Mouse (Mus musculus): ENCODE results near the gene Foxd1. TPM values are rescaled to one million over a fixed set of nuclear protein-coding genes. Genes with fewer than 3 reads are reported as not detected.

Gene Foxd1
- total and polyA plus RNA-seq, 3 experiments = 0.05 to 0.06 TPM; not detected in 1

DNA sequence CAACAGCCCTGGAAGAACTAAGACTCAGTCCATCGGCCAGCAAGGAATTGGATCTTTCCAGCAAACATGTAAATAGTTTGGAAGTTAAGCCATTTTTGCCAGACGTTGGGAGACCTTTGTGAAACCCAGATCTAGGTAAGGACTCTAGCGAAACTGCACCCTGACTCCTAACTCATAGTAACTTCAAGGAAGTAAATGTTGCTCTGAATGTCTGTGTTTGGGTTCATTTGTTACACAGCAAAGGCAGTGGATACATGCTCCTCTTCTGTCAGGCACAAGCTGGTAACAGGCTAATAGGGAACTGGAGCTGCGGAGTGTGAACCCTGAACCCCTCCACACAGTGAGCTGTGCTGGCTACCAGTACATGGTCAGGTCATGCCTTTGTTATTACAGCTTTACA, 28.7 kb downstream of the Foxd1 start:
- H3K4me1 ChIP-seq (ENCODE audit: control insufficient read depth, insufficient read depth, low read length) = no peaks in the 10 kb centered on the region
- TF ChIP-seq EP300 (IDR thresholded peaks at IDR 0.05; ENCODE audit: insufficient read depth, low read depth, low read length) = no peak
- no peak overlapping the region for H3K27ac ChIP-seq
- DNase-seq = no peak
- no peak overlapping the region for H3K4me3 ChIP-seq
- H3K27me3 ChIP-seq (ENCODE audit: control insufficient read depth, insufficient read depth, low read length) = peaks cover 3% of the 10 kb centered on the region
- no peaks in the 10 kb centered on the region for H3K79me2 ChIP-seq (replicated peaks; ENCODE audit: control insufficient read depth, insufficient read depth, low read length)
- H3K36me3 ChIP-seq (ENCODE audit: control insufficient read depth, insufficient read depth, low read length) = no peaks in the 10 kb centered on the region
- no peak overlapping the region for H3K9ac ChIP-seq (ENCODE audit: low read depth, low read length)
- intact Hi-C loops (cut with DNase I) = no loop called here
- 78% methylated on average over 4 of the region's 4 CpGs for WGBS

DNA sequence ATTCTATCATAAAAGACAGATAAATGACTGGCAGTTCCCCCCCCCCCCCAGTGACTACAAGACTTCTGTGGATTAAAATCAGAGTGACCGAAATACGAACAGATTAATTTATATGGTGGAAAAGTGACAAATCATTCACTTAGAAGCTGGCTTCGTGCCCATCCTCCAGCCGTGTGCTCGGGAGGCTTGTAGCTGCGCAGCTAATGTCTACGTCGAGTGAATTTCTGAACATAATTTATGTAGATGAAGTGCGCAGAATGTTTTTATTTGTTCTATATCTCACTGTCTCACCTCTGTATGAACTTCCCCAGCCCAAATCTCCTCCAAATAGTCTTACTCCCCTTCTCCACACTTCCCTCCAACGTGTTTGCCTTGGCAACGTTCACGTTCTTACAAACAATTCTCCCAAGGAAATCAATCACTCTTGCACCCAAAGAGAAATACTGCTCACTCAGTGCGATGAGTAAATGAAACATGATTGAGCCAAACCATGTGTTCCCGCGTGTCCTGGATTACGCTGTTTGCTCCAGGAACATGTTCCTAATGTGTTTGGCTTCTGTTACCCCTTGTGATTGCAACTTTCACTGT, 30.0 kb downstream of the Foxd1 start:
- H3K4me1 ChIP-seq (ENCODE audit: control insufficient read depth, insufficient read depth, low read length) = no peaks in the 10 kb centered on the region
- H3K27me3 ChIP-seq (ENCODE audit: control insufficient read depth, insufficient read depth, low read length) = peaks cover 5% of the 10 kb centered on the region
- no peaks in the 10 kb centered on the region for H3K36me3 ChIP-seq (ENCODE audit: control insufficient read depth, insufficient read depth, low read length)
- no peak for TF ChIP-seq CTCF (IDR thresholded peaks at IDR 0.05)
- TF ChIP-seq POLR2A (IDR thresholded peaks at IDR 0.05; ENCODE audit: insufficient read depth, low read depth, low read length) = no peak
- no peak for TF ChIP-seq EP300 (IDR thresholded peaks at IDR 0.05; ENCODE audit: insufficient read depth, low read depth, low read length)
- no peak overlapping the region for H3K4me3 ChIP-seq
- DNase-seq = no peak
- no peaks in the 10 kb centered on the region for H3K79me2 ChIP-seq (replicated peaks; ENCODE audit: control insufficient read depth, insufficient read depth, low read length)
- WGBS = 59% methylated on average over 16 of the region's 16 CpGs
- H3K27ac ChIP-seq = no peak overlapping the region
- intact Hi-C loops (cut with DNase I) = no loop called here
- H3K9ac ChIP-seq (ENCODE audit: low read depth, low read length) = no peak overlapping the region

DNA sequence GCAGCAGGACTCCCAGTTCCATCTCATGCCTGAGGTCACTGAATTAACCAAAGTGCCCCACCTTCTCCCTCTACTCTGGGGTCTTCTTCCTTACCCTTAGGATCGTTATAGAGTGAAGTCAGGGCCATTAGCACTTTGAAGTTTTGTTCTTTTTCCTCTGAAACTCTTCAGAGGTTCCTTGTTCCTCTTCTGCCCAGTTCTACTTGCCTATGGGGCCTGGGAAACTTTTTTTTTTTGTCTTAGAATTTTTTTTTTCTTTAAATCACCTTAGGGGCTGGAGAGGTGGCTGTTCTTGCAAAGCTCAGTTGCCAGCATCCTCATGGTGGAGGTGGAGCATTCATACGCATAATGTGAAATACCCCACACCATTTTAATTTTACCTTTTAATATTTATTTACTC, 31.8 kb downstream of the Foxd1 start:
- no peak for DNase-seq
- Histone ChIP-seq H3K27ac (no peak overlapping the region), H3K4me1 (ENCODE audit: control insufficient read depth, insufficient read depth, low read length) (no peaks in the 10 kb centered on the region), H3K79me2 (replicated peaks; ENCODE audit: control insufficient read depth, insufficient read depth, low read length) (no peaks in the 10 kb centered on the region), H3K9ac (ENCODE audit: low read depth, low read length) (no peak overlapping the region), H3K4me3 (no peak overlapping the region), H3K27me3 (ENCODE audit: control insufficient read depth, insufficient read depth, low read length) (peaks cover 13% of the 10 kb centered on the region), H3K36me3 (ENCODE audit: control insufficient read depth, insufficient read depth, low read length) (no peaks in the 10 kb centered on the region)
- intact Hi-C loops (cut with DNase I) = no loop called here
- no peak for TF ChIP-seq EP300 (IDR thresholded peaks at IDR 0.05; ENCODE audit: insufficient read depth, low read depth, low read length)
- no peak for TF ChIP-seq POLR2A (IDR thresholded peaks at IDR 0.05; ENCODE audit: insufficient read depth, low read depth, low read length)
- no peak for TF ChIP-seq CTCF (IDR thresholded peaks at IDR 0.05)
- WGBS = 63% methylated on average over 2 of the region's 2 CpGs

DNA sequence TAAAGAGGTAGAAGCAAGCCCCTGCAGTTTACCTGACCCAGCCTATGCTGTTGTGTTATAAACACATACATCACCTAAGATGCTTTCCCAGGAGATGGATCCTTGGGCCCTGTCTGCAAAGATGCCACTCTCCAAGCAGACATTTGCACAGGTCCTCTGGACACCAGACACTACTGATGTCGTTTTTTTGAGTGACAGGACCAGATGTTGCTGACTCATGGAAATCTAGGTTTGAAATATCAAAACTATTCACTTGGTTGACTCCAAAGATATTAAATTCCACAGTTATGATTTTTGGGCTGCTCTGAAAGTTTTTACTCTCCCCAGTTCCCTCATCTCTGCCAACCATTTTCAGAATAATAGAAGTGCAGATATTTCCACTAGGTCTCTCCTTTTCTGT, 35.0 kb downstream of the Foxd1 start:
- TF ChIP-seq CTCF (IDR thresholded peaks at IDR 0.05) = no peak
- no peak for TF ChIP-seq POLR2A (IDR thresholded peaks at IDR 0.05; ENCODE audit: insufficient read depth, low read depth, low read length)
- no peak for TF ChIP-seq EP300 (IDR thresholded peaks at IDR 0.05; ENCODE audit: insufficient read depth, low read depth, low read length)
- peaks cover 19% of the 10 kb centered on the region for H3K27me3 ChIP-seq (ENCODE audit: control insufficient read depth, insufficient read depth, low read length)
- H3K4me3 ChIP-seq = no peak overlapping the region
- WGBS = 61% methylated on average over 1 of the region's 1 CpGs
- no peaks in the 10 kb centered on the region for H3K79me2 ChIP-seq (replicated peaks; ENCODE audit: control insufficient read depth, insufficient read depth, low read length)
- no peak for DNase-seq
- H3K4me1 ChIP-seq (ENCODE audit: control insufficient read depth, insufficient read depth, low read length) = no peaks in the 10 kb centered on the region
- intact Hi-C loops (cut with DNase I) = no loop called here
- no peak overlapping the region for H3K27ac ChIP-seq
- no peak overlapping the region for H3K9ac ChIP-seq (ENCODE audit: low read depth, low read length)
- no peaks in the 10 kb centered on the region for H3K36me3 ChIP-seq (ENCODE audit: control insufficient read depth, insufficient read depth, low read length)

DNA sequence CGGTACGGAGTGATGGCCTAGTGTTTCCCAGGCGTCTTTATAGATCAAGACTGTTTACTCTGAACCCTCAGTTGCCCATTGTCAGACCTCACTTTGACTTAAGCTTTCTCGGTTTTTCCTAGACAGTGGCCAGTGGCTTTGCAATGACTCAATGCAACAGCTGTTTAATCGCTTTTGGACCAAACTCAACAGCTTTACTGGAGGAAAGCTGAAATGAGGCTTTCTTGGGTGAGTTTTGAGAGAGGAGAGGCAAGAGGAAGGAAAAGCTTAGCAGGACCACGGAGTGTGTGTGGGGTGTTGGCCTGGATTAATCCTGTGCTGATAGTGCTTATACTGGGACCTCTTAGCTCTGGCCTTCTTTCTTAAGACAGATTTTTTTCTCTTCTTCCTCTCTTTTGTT, 36.3 kb downstream of the Foxd1 start:
- 25% methylated on average over 6 of the region's 6 CpGs for WGBS
- Histone ChIP-seq H3K27ac (no peak overlapping the region), H3K4me3 (no peak overlapping the region), H3K9ac (ENCODE audit: low read depth, low read length) (no peak overlapping the region), H3K4me1 (ENCODE audit: control insufficient read depth, insufficient read depth, low read length) (no peaks in the 10 kb centered on the region), H3K27me3 (ENCODE audit: control insufficient read depth, insufficient read depth, low read length) (peaks cover 19% of the 10 kb centered on the region), H3K79me2 (replicated peaks; ENCODE audit: control insufficient read depth, insufficient read depth, low read length) (no peaks in the 10 kb centered on the region), H3K36me3 (ENCODE audit: control insufficient read depth, insufficient read depth, low read length) (no peaks in the 10 kb centered on the region)
- no peak for TF ChIP-seq EP300 (IDR thresholded peaks at IDR 0.05; ENCODE audit: insufficient read depth, low read depth, low read length)
- no peak for TF ChIP-seq CTCF (IDR thresholded peaks at IDR 0.05)
- TF ChIP-seq POLR2A (IDR thresholded peaks at IDR 0.05; ENCODE audit: insufficient read depth, low read depth, low read length) = no peak
- no peak for DNase-seq
- intact Hi-C loops (cut with DNase I) = no loop called here

DNA sequence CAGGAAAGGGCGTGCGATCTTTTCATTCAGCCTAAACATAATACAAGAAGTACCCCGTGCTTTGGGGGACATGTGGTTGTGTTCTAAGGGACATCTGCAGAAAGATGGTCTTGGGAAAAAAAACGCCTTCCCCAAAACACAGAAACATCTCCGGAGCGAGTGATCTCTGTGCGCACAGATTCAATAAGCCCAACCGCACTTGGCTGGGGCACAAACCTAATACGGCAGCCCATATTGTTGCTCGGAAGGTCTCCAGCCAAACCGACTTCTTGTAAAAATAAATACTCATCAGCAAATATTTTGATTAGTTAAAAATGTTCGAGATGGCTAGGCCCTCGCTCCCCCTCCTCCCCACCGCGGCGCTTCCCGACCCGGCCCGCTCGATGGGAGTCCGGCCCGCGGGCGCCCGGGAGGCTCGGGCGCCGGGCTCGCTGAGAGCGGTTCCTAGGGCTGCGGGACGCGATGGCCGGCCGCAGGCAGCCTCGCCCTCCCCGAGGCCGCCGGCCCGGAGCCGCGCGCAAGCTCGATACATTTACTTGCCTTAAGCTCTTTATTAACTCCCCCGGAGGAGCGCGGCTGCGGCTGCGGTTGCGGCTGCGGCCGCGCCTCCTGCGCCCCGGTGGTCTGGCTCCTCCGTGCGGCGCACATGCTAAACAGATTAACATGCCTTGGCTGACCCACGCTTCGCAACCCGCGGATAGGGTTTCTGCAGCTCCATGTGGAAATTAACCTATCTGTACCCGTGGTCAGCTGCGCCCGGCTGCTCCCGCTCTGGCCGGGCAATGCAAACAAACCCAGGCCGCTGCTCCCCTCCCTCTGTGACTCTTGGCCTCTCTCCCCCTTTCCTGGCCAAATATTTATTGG, 37.0 kb downstream of the Foxd1 start:
- TF ChIP-seq POLR2A (IDR thresholded peaks at IDR 0.05; ENCODE audit: insufficient read depth, low read depth, low read length) (no peak), CTCF (IDR thresholded peaks at IDR 0.05) (no peak), EP300 (IDR thresholded peaks at IDR 0.05; ENCODE audit: insufficient read depth, low read depth, low read length) (no peak)
- H3K4me3 ChIP-seq = peak overlapping the region; percentile 18
- no peaks in the 10 kb centered on the region for H3K4me1 ChIP-seq (ENCODE audit: control insufficient read depth, insufficient read depth, low read length)
- no peaks in the 10 kb centered on the region for H3K36me3 ChIP-seq (ENCODE audit: control insufficient read depth, insufficient read depth, low read length)
- H3K79me2 ChIP-seq (replicated peaks; ENCODE audit: control insufficient read depth, insufficient read depth, low read length) = no peaks in the 10 kb centered on the region
- intact Hi-C loops (cut with DNase I) = no loop called here
- H3K27me3 ChIP-seq (ENCODE audit: control insufficient read depth, insufficient read depth, low read length) = peaks cover 19% of the 10 kb centered on the region
- WGBS = 3% methylated on average over 68 of the region's 68 CpGs
- peak; percentile 9 to 23 for DNase-seq
- no peak overlapping the region for H3K27ac ChIP-seq
- H3K9ac ChIP-seq (ENCODE audit: low read depth, low read length) = no peak overlapping the region
